9 mouse cellular contexts compared by ENCODE assay signal in the genomic region with DNA sequence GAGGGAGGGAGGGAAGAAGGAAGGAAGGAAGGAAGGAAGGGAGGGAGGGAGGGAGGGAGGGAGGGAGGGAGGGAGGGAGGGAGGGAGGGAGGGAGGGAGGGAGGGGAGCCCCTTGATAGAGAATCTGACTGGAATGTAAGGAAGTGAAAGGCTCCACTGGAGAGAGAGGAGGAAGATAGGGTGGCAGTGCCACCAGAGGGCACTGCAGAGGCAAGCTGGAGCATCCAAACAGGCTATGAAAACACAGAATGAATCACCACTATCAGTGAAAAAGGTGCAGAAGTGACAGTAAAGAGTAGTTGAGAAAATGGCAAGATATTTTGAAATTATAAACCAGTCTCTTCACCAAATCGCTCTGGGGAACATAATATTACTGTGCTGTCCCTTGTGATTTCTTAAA. TPM values are rescaled to one million over a fixed set of nuclear protein-coding genes. Genes with fewer than 3 reads are reported as not detected.
DNase-seq lines count a peak whose midpoint lies in the region; ATAC-seq and TF ChIP-seq lines count a peak whose summit lies in the region.
"Had no signal": no experiment of that assay in that cellular context is flagged by ENCODE, and none has a peak within 500 bp of the region (broad histone marks: within the 10 kb centered on the region; RNA-seq: fewer than 3 reads in every experiment).

No protein-coding gene starts in this region.

- intact Hi-C loops in heart, adult 2 months (cut with DNase I) = loop anchor here (5.0 kb wide), 1 partner anchor 87 kb away; no protein-coding TSS in a partner anchor

- no peaks in the 10 kb centered on the region for H3K27me3 ChIP-seq in heart, adult 2 months (ENCODE audit: control insufficient read depth, insufficient read depth, low read length)
- H3K27me3 ChIP-seq in forebrain, embryonic 13.5 days = no peaks in the 10 kb centered on the region
- H3K27me3 ChIP-seq: limb, embryonic 12.5 days had no signal

- TF ChIP-seq CTCF in heart, adult 2 months (IDR thresholded peaks at IDR 0.05) = peak; percentile 72

- no peaks in the 10 kb centered on the region for H3K36me3 ChIP-seq in heart, adult 2 months (ENCODE audit: control insufficient read depth, insufficient read depth, low read length)
- H3K36me3 ChIP-seq in forebrain, embryonic 13.5 days (ENCODE audit: poor library complexity, severe bottlenecking) = no peaks in the 10 kb centered on the region
- H3K36me3 ChIP-seq: limb, embryonic 12.5 days had no signal

- no peak overlapping the region for H3K27ac ChIP-seq in heart, adult 2 months
- no peak overlapping the region for H3K27ac ChIP-seq in forebrain, embryonic 13.5 days
- H3K27ac ChIP-seq: limb, embryonic 12.5 days had no signal

- H3K79me2 ChIP-seq in heart, adult 2 months (replicated peaks; ENCODE audit: control insufficient read depth, insufficient read depth, low read length) = no peaks in the 10 kb centered on the region

- ATAC-seq in forebrain, embryonic 13.5 days = peak; percentile 55; the same call in 1 of the 2 replicates
- 0 out of 2 replicates have a peak, but pooled peaks have one; percentile 34 for ATAC-seq in megakaryocyte-erythroid progenitor cell, adult 5-6 weeks (replicated peaks; ENCODE audit: low FRiP score, low TSS enrichment, poor library complexity, severe bottlenecking)
- no peak for ATAC-seq in erythroid progenitor cell, adult 5-6 weeks (replicated peaks; ENCODE audit: low FRiP score, poor library complexity, severe bottlenecking)

- TF ChIP-seq EP300 in heart, adult 2 months (IDR thresholded peaks at IDR 0.05; ENCODE audit: insufficient read depth, low read depth, low read length) = no peak

- no peaks in the 10 kb centered on the region for H3K9me3 ChIP-seq in forebrain, embryonic 13.5 days (replicated peaks)
- H3K9me3 ChIP-seq: limb, embryonic 12.5 days had no signal

- no peak overlapping the region for H3K4me2 ChIP-seq in forebrain, embryonic 13.5 days
- H3K4me2 ChIP-seq: limb, embryonic 12.5 days had no signal

- H3K9ac ChIP-seq in heart, adult 2 months (ENCODE audit: low read depth, low read length) = no peak overlapping the region
- no peak overlapping the region for H3K9ac ChIP-seq in forebrain, embryonic 13.5 days
- H3K9ac ChIP-seq: limb, embryonic 12.5 days had no signal

- WGBS in heart, adult 2 months = 42% methylated on average over 1 of the region's 1 CpGs
- 78% methylated on average over 1 of the region's 1 CpGs for WGBS in forebrain, embryonic 13.5 days

- H3K4me1 ChIP-seq in heart, adult 2 months (ENCODE audit: control insufficient read depth, insufficient read depth, low read length) = no peaks in the 10 kb centered on the region
- no peaks in the 10 kb centered on the region for H3K4me1 ChIP-seq in forebrain, embryonic 13.5 days
- H3K4me1 ChIP-seq: limb, embryonic 12.5 days had no signal

- H3K4me3 ChIP-seq in heart, adult 2 months = no peak overlapping the region
- H3K4me3 ChIP-seq in forebrain, embryonic 13.5 days = no peak overlapping the region
- H3K4me3 ChIP-seq: limb, embryonic 12.5 days had no signal

- TF ChIP-seq POLR2A in heart, adult 2 months (IDR thresholded peaks at IDR 0.05; ENCODE audit: insufficient read depth, low read depth, low read length) = no peak

- DNase-seq in heart, adult 2 months = peak; percentile 34 to 41
- no peak for DNase-seq in heart, adult 8-10 months (ENCODE audit: low spot score)
- DNase-seq in 416B (ENCODE audit: low read depth) = peak; percentile 72
- peak; percentile 84 for DNase-seq in adipocyte (ENCODE audit: low spot score)
- peak; percentile 19 to 59 for DNase-seq in layer of hippocampus, adult 18-20 months (ENCODE audit: low spot score in 2 of 2)

RNA-seq across cellular contexts. Expression of gene Ifit1, which starts 44.2 kb away (rescaled TPM):
- 1 to 10 TPM; 1.3 to 1.5 TPM for total RNA-seq in heart, adult 2 months (2021)
- 2.4 and 4.9 TPM in 2 replicates for polyA plus RNA-seq in heart, adult 2 months (2012; rRNA removed)
- 1 to 10 TPM in 2 of 4 experiments, under 1 TPM in 2; 0.90 to 1.3 (median 1.0) TPM for total RNA-seq in heart, adult 8-10 months (2022)
- polyA plus RNA-seq in forebrain, embryonic 13.5 days (2015; fragmentation: Nextera tagmentation; extraction: Ambion mirVana) = 0.17 TPM in 1 of 2 replicates, not detected in the other
- total RNA-seq in layer of hippocampus, adult 18-20 months (2021) = under 1 TPM; 0.74 to 0.79 TPM
- 0.69 TPM in 1 of 2 replicates, not detected in the other for total RNA-seq in megakaryocyte-erythroid progenitor cell, adult 5-6 weeks (2014; fragmentation: Nextera tagmentation)
- total RNA-seq in megakaryocyte-erythroid progenitor cell, adult 5-6 weeks (2017) = 1.8 and 2.9 TPM in 2 replicates
- 4.0 and 9.6 TPM in 2 replicates for total RNA-seq in erythroid progenitor cell, adult 5-6 weeks (2015; ENCODE audit: low replicate concordance)
- total RNA-seq in erythroid progenitor cell, adult 5-6 weeks (2017; ENCODE audit: low replicate concordance) = 4.9 and 11.6 TPM in 2 replicates

RNA-seq across cellular contexts. Expression of gene Ifit1bl2, which starts 44.3 kb away (rescaled TPM):
- 1 to 10 TPM; 1.6 to 2.0 TPM for total RNA-seq in heart, adult 2 months (2021)
- polyA plus RNA-seq in heart, adult 2 months (2012; rRNA removed) = 1.0 and 1.9 TPM in 2 replicates
- total RNA-seq in heart, adult 8-10 months (2022) = 1 to 10 TPM; 1.2 to 2.1 (median 1.8) TPM
- polyA plus RNA-seq in forebrain, embryonic 13.5 days (2015; fragmentation: Nextera tagmentation; extraction: Ambion mirVana) = 0.05 and 0.08 TPM in 2 replicates
- under 1 TPM; 0.50 to 0.61 TPM for total RNA-seq in layer of hippocampus, adult 18-20 months (2021)
- total RNA-seq in megakaryocyte-erythroid progenitor cell, adult 5-6 weeks (2014; fragmentation: Nextera tagmentation) = not detected in 2 replicates
- not detected in 2 replicates for total RNA-seq in megakaryocyte-erythroid progenitor cell, adult 5-6 weeks (2017)
- total RNA-seq in erythroid progenitor cell, adult 5-6 weeks (2015; ENCODE audit: low replicate concordance) = 2.1 and 2.5 TPM in 2 replicates
- total RNA-seq in erythroid progenitor cell, adult 5-6 weeks (2017; ENCODE audit: low replicate concordance) = 1.8 TPM in 1 of 2 replicates, not detected in the other
